Mouse (Mus musculus) kidney, postnatal 0 days (tissue): Measurements from ENCODE around the gene Ehhadh. TPM values are rescaled to one million over a fixed set of nuclear protein-coding genes. Genes with fewer than 3 reads are reported as not detected.

Source experiments
- ATAC-seq: fragments of 200-750 bp; cut with Nextera tagmentation; replicated peaks from 2 replicates; pipeline ENCODE4 v1.8.0; 2017; ENCODE audit warnings: low read depth, moderate number of reproducible peaks, moderate TSS enrichment, moderate library complexity; ENCODE audit not compliant: low FRiP score
- DNase-seq: peaks from one replicate; pipeline ENCODE4 v3.0.0-alpha.2; 2016; ENCODE audit warnings: low spot score
- H3K27ac ChIP-seq: fragments of 300-500 bp; sonication (generic); 2 replicates; pipeline ENCODE4 v1.5.1; 2014; ENCODE audit warnings: mild to moderate bottlenecking
- H3K27me3 ChIP-seq: fragments of 300-500 bp; sonication (generic); 2 replicates; pipeline ENCODE4 v1.6.1; 2014; ENCODE audit warnings: low read length, mixed read lengths; ENCODE audit not compliant: insufficient read depth
- H3K36me3 ChIP-seq: fragments of 300-500 bp; sonication (generic); 2 replicates; pipeline ENCODE4 v1.6.1; 2014; ENCODE audit warnings: low read length, mixed read lengths; ENCODE audit not compliant: insufficient read depth
- H3K4me1 ChIP-seq: fragments of 300-500 bp; sonication (generic); replicated peaks from 2 replicates; pipeline ENCODE4 v1.6.1; 2014; ENCODE audit warnings: antibody characterized with exemption, low read length, mixed read lengths; ENCODE audit not compliant: insufficient read depth
- H3K4me2 ChIP-seq: fragments of 300-500 bp; sonication (generic); 2 replicates; pipeline ENCODE4 v1.6.1; 2014; ENCODE audit warnings: mild to moderate bottlenecking, low read length, moderate library complexity, mixed read lengths
- H3K4me3 ChIP-seq: fragments of 300-500 bp; sonication (generic); replicated peaks from 2 replicates; pipeline ENCODE4 v1.5.1; 2014; ENCODE audit warnings: low read depth, low read length
- H3K9ac ChIP-seq: fragments of 300-500 bp; sonication (generic); 2 replicates; pipeline ENCODE4 v1.6.1; 2014; ENCODE audit warnings: low read depth, low read length
- H3K9me3 ChIP-seq: fragments of 300-500 bp; sonication (generic); replicated peaks from 2 replicates; pipeline ENCODE4 v1.6.1; 2016; ENCODE audit warnings: low read length, inconsistent platforms, mixed read lengths
- CTCF ChIP-seq: IDR thresholded peaks from 2 replicates; pipeline ENCODE4 v1.5.1; 2016; ENCODE audit warnings: antibody characterized with exemption, low read depth, mild to moderate bottlenecking, moderate library complexity
- WGBS: fragments of 180-500 bp; shearing (Covaris S2); extraction: QIAGEN DNeasy Blood & Tissue Kit; methylation state at CpG from one replicate; pipeline ENCODE4 v1.1.7; 2014; 5-methylcytosine and 5-hydroxymethylcytosine counted together
- polyA plus RNA-seq: library from polyadenylated mRNA; unstranded; fragments of >200 nt; fragmentation: Nextera tagmentation; extraction: Ambion mirVana; gene quantifications from 2 replicates; pipeline ENCODE4 v1.2.1, GENCODE M21; 2015

The Ehhadh gene
- polyA plus RNA-seq, 1 experiment from 2014 or later, result 16.5 TPM

GRCm38 (mm10) chr16:21831764-21832163, 44.2 kb upstream of the Ehhadh start:
- Histone ChIP-seq H3K36me3 (no peaks in the 10 kb centered on the region), H3K4me3 (no peak overlapping the region), H3K27me3 (no peaks in the 10 kb centered on the region), H3K9me3 (no peaks in the 10 kb centered on the region), H3K4me2 (no peak overlapping the region), H3K27ac (no peak overlapping the region), H3K9ac (no peak overlapping the region), H3K4me1 (0 out of 2 replicates have a peak, but pooled peaks cover 4% of the 10 kb centered on the region)
- TF ChIP-seq CTCF, result no peak
- 64% methylated on average over 5 of the region's 5 CpGs for WGBS
- DNase-seq (no peak), ATAC-seq (no peak)

- ATAC-seq (no peak), DNase-seq (no peak)
- Histone ChIP-seq H3K27me3 (no peaks in the 10 kb centered on the region), H3K27ac (no peak overlapping the region), H3K4me2 (no peak overlapping the region), H3K4me3 (no peak overlapping the region), H3K4me1 (0 out of 2 replicates have a peak, but pooled peaks cover 4% of the 10 kb centered on the region), H3K9ac (no peak overlapping the region), H3K9me3 (no peaks in the 10 kb centered on the region), H3K36me3 (no peaks in the 10 kb centered on the region)
- no peak for TF ChIP-seq CTCF
- WGBS, result 55% methylated on average over 6 of the region's 6 CpGs
Observed at GRCm38 (mm10) chr16:21830784-21831183, 43.2 kb upstream of the Ehhadh start.

GRCm38 (mm10) chr16:21829711-21830110, 42.1 kb upstream of the Ehhadh start:
- H3K4me3 ChIP-seq, result no peak overlapping the region
- no peak for DNase-seq
- ATAC-seq, result no peak
- no peak for TF ChIP-seq CTCF
- no peak overlapping the region for H3K27ac ChIP-seq
- no peaks in the 10 kb centered on the region for H3K36me3 ChIP-seq
- no peaks in the 10 kb centered on the region for H3K9me3 ChIP-seq
- WGBS, result 28% methylated on average over 5 of the region's 5 CpGs
- 0 out of 2 replicates have a peak, but pooled peaks cover 4% of the 10 kb centered on the region for H3K4me1 ChIP-seq
- no peaks in the 10 kb centered on the region for H3K27me3 ChIP-seq
- H3K9ac ChIP-seq, result no peak overlapping the region
- H3K4me2 ChIP-seq, result no peak overlapping the region

- Histone ChIP-seq H3K36me3 (no peaks in the 10 kb centered on the region), H3K4me2 (peak overlapping the region; percentile 31; the same call in 1 of the 2 replicates)
- WGBS, result 62% methylated on average over 4 of the region's 4 CpGs
Observed at GRCm38 (mm10) chr16:21827581-21827980, 40.0 kb upstream of the Ehhadh start.

GRCm38 (mm10) chr16:21827153-21827552, 39.5 kb upstream of the Ehhadh start:
- TF ChIP-seq CTCF, result no peak
- ATAC-seq (no peak; the same call in 1 of the 2 replicates), DNase-seq (peak; percentile 75)
- Histone ChIP-seq H3K4me3 (no peak overlapping the region), H3K4me2 (peak overlapping the region; percentile 31), H3K27ac (peak overlapping the region; percentile 76), H3K9ac (no peak overlapping the region), H3K9me3 (no peaks in the 10 kb centered on the region), H3K36me3 (no peaks in the 10 kb centered on the region), H3K4me1 (0 out of 2 replicates have a peak, but pooled peaks cover 4% of the 10 kb centered on the region), H3K27me3 (no peaks in the 10 kb centered on the region)
- 23% methylated on average over 4 of the region's 4 CpGs for WGBS

More at GRCm38 (mm10) chr16:21827581-21827980, 40.0 kb upstream of the Ehhadh start:
- Histone ChIP-seq H3K27ac (peak overlapping the region; percentile 76), H3K9me3 (no peaks in the 10 kb centered on the region), H3K27me3 (no peaks in the 10 kb centered on the region), H3K4me3 (no peak overlapping the region), H3K4me1 (0 out of 2 replicates have a peak, but pooled peaks cover 4% of the 10 kb centered on the region), H3K9ac (no peak overlapping the region)
- DNase-seq (no peak), ATAC-seq (no peak)
- no peak for TF ChIP-seq CTCF

- WGBS, result 36% methylated on average over 9 of the region's 9 CpGs
- Histone ChIP-seq H3K27ac (peak overlapping the region; percentile 76), H3K27me3 (no peaks in the 10 kb centered on the region), H3K4me3 (no peak overlapping the region), H3K4me2 (no peak overlapping the region), H3K9ac (no peak overlapping the region), H3K4me1 (0 out of 2 replicates have a peak, but pooled peaks cover 4% of the 10 kb centered on the region), H3K36me3 (no peaks in the 10 kb centered on the region), H3K9me3 (no peaks in the 10 kb centered on the region)
- peak; percentile 19 for DNase-seq
- TF ChIP-seq CTCF, result no peak
- ATAC-seq, result peak; percentile 77
Observed at GRCm38 (mm10) chr16:21825612-21826031, 38.0 kb upstream of the Ehhadh start.

GRCm38 (mm10) chr16:21818629-21819028, 31.0 kb upstream of the Ehhadh start:
- Histone ChIP-seq H3K36me3 (no peaks in the 10 kb centered on the region), H3K27ac (no peak overlapping the region), H3K9me3 (no peaks in the 10 kb centered on the region), H3K4me3 (no peak overlapping the region), H3K4me2 (peak overlapping the region; percentile 33), H3K27me3 (no peaks in the 10 kb centered on the region), H3K4me1 (no peaks in the 10 kb centered on the region), H3K9ac (no peak overlapping the region)
- DNase-seq, result peak; percentile 72
- 28% methylated on average over 8 of the region's 8 CpGs for WGBS
- peak; percentile 70; the same call in 1 of the 2 replicates for ATAC-seq
- TF ChIP-seq CTCF, result no peak
